Mouse (Mus musculus) bone marrow, adult 2 months (tissue): ENCODE measurements around the gene Ppp1r10.

ENCODE experiments used
- CTCF ChIP-seq: fragments of 200-500 bp; IDR thresholded peaks from 2 replicates; pipeline ENCODE4 v1.5.1; 2011; ENCODE audit warnings: low read length, control low read depth; ENCODE audit not compliant: control insufficient read depth, insufficient read depth
- POLR2A ChIP-seq: fragments of 200-500 bp; IDR thresholded peaks from 2 replicates; pipeline ENCODE4 v1.6.1; 2011; ENCODE audit warnings: low read depth, mild to moderate bottlenecking, control low read depth, low read length, borderline replicate concordance; ENCODE audit not compliant: control insufficient read depth

DNA sequence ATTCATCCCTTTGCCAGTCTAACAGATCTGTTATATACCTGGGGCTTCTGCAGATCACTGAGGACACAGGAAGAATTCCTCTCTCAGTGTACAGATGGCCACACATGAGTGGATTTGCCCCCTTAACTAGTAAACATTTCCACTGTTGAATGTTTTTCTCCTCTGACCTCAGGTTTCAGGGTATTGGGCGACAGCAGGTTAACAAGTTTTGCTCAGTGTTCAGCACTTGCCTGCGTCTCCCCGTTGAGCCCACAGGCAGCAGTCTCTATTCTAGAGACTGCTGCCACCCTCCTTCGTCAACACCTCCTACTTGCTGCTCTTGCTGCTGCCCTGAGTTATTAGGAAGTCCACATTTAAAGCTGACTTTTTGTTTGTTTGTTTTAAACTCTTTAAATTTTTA lies 5.5 kb downstream of the Ppp1r10 start:
- no peak for TF ChIP-seq CTCF
- no peak for TF ChIP-seq POLR2A
